Mouse (Mus musculus): ENCODE results near the gene Ispd. TPM values are rescaled to one million over a fixed set of nuclear protein-coding genes. Genes with fewer than 3 reads are reported as not detected.

The Ispd gene
- polyA plus RNA-seq, 1 experiment from 2014 or later = 16.4 TPM

- no peak for ATAC-seq (ENCODE audit: borderline replicate concordance, extremely low read depth, low FRiP score, low TSS enrichment)
- H3K4me1 ChIP-seq = no peaks in the 10 kb centered on the region
- no peak overlapping the region for H3K4me3 ChIP-seq
- no peak overlapping the region for H3K9ac ChIP-seq
- no peaks in the 10 kb centered on the region for H3K27me3 ChIP-seq
- no peak overlapping the region for H3K27ac ChIP-seq
- no peaks in the 10 kb centered on the region for H3K36me3 ChIP-seq
- WGBS = 89% methylated on average over 4 of the region's 4 CpGs
- H3K9me3 ChIP-seq = no peaks in the 10 kb centered on the region
- H3K4me2 ChIP-seq = no peak overlapping the region
Observed at GRCm38 (mm10) chr12:36678220-36678619, 297.0 kb downstream of the Ispd start.

GRCm38 (mm10) chr12:36680883-36681505, 299.7 kb downstream of the Ispd start:
- WGBS = 87% methylated on average over 2 of the region's 2 CpGs
- Histone ChIP-seq H3K27me3 (no peaks in the 10 kb centered on the region), H3K4me3 (no peak overlapping the region), H3K9me3 (no peaks in the 10 kb centered on the region), H3K4me2 (no peak overlapping the region), H3K36me3 (no peaks in the 10 kb centered on the region), H3K27ac (no peak overlapping the region), H3K9ac (no peak overlapping the region), H3K4me1 (no peaks in the 10 kb centered on the region)
- no peak for ATAC-seq (ENCODE audit: borderline replicate concordance, extremely low read depth, low FRiP score, low TSS enrichment)

- H3K9ac ChIP-seq = no peak overlapping the region
- ATAC-seq (ENCODE audit: borderline replicate concordance, extremely low read depth, low FRiP score, low TSS enrichment) = no peak
- no peak overlapping the region for H3K27ac ChIP-seq
- no peaks in the 10 kb centered on the region for H3K36me3 ChIP-seq
- H3K4me1 ChIP-seq = no peaks in the 10 kb centered on the region
- no peak overlapping the region for H3K4me2 ChIP-seq
- H3K4me3 ChIP-seq = no peak overlapping the region
- no peaks in the 10 kb centered on the region for H3K9me3 ChIP-seq
- H3K27me3 ChIP-seq = no peaks in the 10 kb centered on the region
- WGBS = 79% methylated on average over 6 of the region's 6 CpGs
Observed at GRCm38 (mm10) chr12:36681779-36682178, 300.5 kb downstream of the Ispd start.

DNA sequence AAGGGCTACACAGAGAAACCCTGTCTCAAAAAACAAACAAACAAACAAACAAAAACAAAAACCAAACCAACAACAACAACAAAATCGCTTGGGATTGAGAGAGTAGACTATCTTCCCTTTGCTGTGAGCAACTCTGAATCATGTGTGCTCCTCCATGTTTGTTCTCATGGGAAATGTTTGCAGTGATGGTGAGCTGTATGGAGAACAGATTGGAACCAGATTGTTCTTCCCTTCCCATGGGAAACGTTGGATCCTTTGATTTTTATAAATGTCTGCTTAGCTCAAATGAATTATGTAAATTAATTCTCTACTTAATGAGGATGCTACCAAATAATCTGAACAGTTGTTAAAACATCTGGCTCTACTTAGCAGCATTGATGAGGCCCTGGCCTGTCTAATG, 312.8 kb downstream of the Ispd start:
- Histone ChIP-seq H3K9me3 (no peaks in the 10 kb centered on the region), H3K36me3 (no peaks in the 10 kb centered on the region), H3K4me2 (no peak overlapping the region), H3K27me3 (no peaks in the 10 kb centered on the region), H3K4me3 (no peak overlapping the region), H3K27ac (no peak overlapping the region), H3K4me1 (peaks cover 4% of the 10 kb centered on the region; the same call in 1 of the 2 replicates), H3K9ac (no peak overlapping the region)
- WGBS = 78% methylated on average over 2 of the region's 2 CpGs
- no peak for ATAC-seq (ENCODE audit: borderline replicate concordance, extremely low read depth, low FRiP score, low TSS enrichment)

GRCm38 (mm10) chr12:36704380-36704779, 323.1 kb downstream of the Ispd start:
- ATAC-seq (ENCODE audit: borderline replicate concordance, extremely low read depth, low FRiP score, low TSS enrichment) = no peak
- 49% methylated on average over 1 of the region's 1 CpGs for WGBS

DNA sequence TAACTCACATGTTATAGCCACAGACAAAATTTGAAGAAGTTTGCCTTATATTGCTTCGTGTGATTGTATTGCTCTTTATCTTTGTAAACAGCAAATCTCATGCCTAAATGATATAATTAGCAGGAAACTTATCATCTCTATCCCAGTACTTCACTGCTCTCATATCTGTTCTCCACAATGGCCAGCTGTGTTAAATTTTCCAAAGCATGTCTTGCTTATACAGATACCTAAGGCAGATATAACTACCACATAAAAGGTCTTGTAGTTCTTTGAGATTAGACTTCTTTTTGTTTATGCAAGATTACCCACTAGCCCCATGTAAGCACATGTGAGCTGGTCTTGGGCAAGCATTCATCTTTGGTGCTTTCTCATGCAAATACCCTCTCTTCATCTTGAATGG, 327.6 kb downstream of the Ispd start:
- H3K9ac ChIP-seq = no peak overlapping the region
- H3K27ac ChIP-seq = no peak overlapping the region
- H3K4me2 ChIP-seq = no peak overlapping the region
- H3K4me3 ChIP-seq = no peak overlapping the region
- ATAC-seq (ENCODE audit: borderline replicate concordance, extremely low read depth, low FRiP score, low TSS enrichment) = no peak
- no peaks in the 10 kb centered on the region for H3K9me3 ChIP-seq
- H3K4me1 ChIP-seq = peaks cover 2% of the 10 kb centered on the region
- H3K36me3 ChIP-seq = no peaks in the 10 kb centered on the region
- 49% methylated on average over 1 of the region's 1 CpGs for WGBS
- H3K27me3 ChIP-seq = no peaks in the 10 kb centered on the region

More at GRCm38 (mm10) chr12:36704380-36704779, 323.1 kb downstream of the Ispd start:
- Histone ChIP-seq H3K4me3 (no peak overlapping the region), H3K36me3 (no peaks in the 10 kb centered on the region), H3K9me3 (no peaks in the 10 kb centered on the region), H3K4me1 (no peaks in the 10 kb centered on the region), H3K4me2 (no peak overlapping the region), H3K27me3 (no peaks in the 10 kb centered on the region), H3K9ac (no peak overlapping the region), H3K27ac (no peak overlapping the region)

DNA sequence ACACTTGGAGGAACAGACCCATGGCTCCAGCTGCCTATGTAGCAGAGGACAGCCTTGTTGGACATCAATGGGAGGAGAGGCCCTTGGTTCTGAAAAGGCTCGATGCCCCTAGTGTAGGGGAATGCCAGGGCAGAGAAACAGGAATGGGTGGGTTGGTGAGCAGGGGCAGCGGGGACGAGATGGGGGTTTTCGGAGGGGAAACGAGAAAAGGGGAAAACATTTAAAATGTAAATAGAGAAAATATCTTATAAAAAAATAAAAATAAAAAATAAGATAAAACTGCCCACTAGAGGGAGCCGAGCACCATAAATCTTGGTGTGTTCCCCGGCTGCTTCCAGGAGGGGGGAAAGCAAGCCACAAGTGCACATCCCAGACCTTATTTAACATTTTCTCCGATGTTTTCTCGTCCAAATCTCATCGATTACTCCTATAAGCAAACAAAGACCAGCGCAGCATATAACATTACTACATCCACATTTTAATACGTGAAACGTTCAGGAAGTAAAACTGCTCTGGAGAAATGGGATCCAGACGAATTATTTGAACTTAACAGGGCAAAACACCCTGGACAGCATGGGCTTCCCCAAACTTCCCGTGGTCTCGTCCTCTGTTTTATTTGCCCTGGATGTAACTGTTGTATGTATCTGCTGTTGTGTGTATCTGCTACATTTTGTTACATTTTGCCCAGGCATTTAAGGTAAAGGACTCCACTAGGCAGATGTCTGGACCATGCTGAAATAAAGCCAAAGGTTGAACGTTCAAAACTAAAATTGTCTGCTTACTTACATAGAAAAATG, 332.8 kb downstream of the Ispd start:
- WGBS = 12% methylated on average over 17 of the region's 17 CpGs
- peak; percentile 60; the same call in 1 of the 2 replicates for ATAC-seq (ENCODE audit: borderline replicate concordance, extremely low read depth, low FRiP score, low TSS enrichment)

GRCm38 (mm10) chr12:36717526-36717925, 336.3 kb downstream of the Ispd start:
- no peaks in the 10 kb centered on the region for H3K27me3 ChIP-seq
- no peaks in the 10 kb centered on the region for H3K9me3 ChIP-seq
- 28% methylated on average over 5 of the region's 5 CpGs for WGBS
- peaks cover 20% of the 10 kb centered on the region for H3K4me1 ChIP-seq
- H3K9ac ChIP-seq = no peak overlapping the region
- no peak overlapping the region for H3K4me2 ChIP-seq
- ATAC-seq (ENCODE audit: borderline replicate concordance, extremely low read depth, low FRiP score, low TSS enrichment) = no peak
- peak overlapping the region; percentile 67 for H3K27ac ChIP-seq
- H3K36me3 ChIP-seq = no peaks in the 10 kb centered on the region
- no peak overlapping the region for H3K4me3 ChIP-seq

More for the DNA sequence above, 332.8 kb downstream of the Ispd start:
- no peaks in the 10 kb centered on the region for H3K9me3 ChIP-seq
- peak overlapping the region; percentile 50 for H3K4me2 ChIP-seq
- H3K9ac ChIP-seq = no peak overlapping the region
- no peaks in the 10 kb centered on the region for H3K36me3 ChIP-seq
- H3K27ac ChIP-seq = no peak overlapping the region
- no peaks in the 10 kb centered on the region for H3K27me3 ChIP-seq
- peak overlapping the region; percentile 24; the same call in 1 of the 2 replicates for H3K4me3 ChIP-seq
- H3K4me1 ChIP-seq = peaks cover 19% of the 10 kb centered on the region

DNA sequence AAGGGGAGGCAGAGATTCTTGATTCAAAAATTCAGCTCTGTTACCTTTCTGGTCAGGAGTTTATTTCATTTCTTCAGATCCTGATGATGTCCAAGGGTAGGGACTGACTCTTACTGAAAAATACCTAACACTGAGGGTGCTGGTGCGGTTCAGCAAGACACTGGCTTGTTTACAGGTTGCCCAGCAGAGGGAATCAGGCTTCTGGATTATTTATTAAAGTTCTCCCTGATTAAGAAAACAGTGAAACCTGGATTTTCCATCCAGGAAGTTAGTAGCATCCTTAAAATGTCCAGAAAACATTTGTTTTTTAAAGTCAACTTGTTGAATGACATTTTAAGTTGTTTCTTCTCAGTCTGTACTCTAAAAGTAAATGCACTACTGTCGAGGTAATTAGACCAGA, 337.2 kb downstream of the Ispd start:
- H3K4me2 ChIP-seq = no peak overlapping the region
- no peaks in the 10 kb centered on the region for H3K36me3 ChIP-seq
- peak overlapping the region; percentile 67 for H3K27ac ChIP-seq
- 64% methylated on average over 2 of the region's 2 CpGs for WGBS
- no peaks in the 10 kb centered on the region for H3K9me3 ChIP-seq
- peaks cover 28% of the 10 kb centered on the region for H3K4me1 ChIP-seq
- no peak overlapping the region for H3K4me3 ChIP-seq
- no peak overlapping the region for H3K9ac ChIP-seq
- ATAC-seq (ENCODE audit: borderline replicate concordance, extremely low read depth, low FRiP score, low TSS enrichment) = no peak
- no peaks in the 10 kb centered on the region for H3K27me3 ChIP-seq

- WGBS = 43% methylated on average over 3 of the region's 3 CpGs
- Histone ChIP-seq H3K4me3 (no peak overlapping the region), H3K9me3 (no peaks in the 10 kb centered on the region), H3K9ac (no peak overlapping the region), H3K4me1 (peaks cover 25% of the 10 kb centered on the region; the same call in 1 of the 2 replicates), H3K27me3 (no peaks in the 10 kb centered on the region), H3K36me3 (no peaks in the 10 kb centered on the region), H3K4me2 (no peak overlapping the region), H3K27ac (no peak overlapping the region)
- ATAC-seq (ENCODE audit: borderline replicate concordance, extremely low read depth, low FRiP score, low TSS enrichment) = peak; percentile 71; the same call in 1 of the 2 replicates
Observed at GRCm38 (mm10) chr12:36719074-36719473, 337.8 kb downstream of the Ispd start.

DNA sequence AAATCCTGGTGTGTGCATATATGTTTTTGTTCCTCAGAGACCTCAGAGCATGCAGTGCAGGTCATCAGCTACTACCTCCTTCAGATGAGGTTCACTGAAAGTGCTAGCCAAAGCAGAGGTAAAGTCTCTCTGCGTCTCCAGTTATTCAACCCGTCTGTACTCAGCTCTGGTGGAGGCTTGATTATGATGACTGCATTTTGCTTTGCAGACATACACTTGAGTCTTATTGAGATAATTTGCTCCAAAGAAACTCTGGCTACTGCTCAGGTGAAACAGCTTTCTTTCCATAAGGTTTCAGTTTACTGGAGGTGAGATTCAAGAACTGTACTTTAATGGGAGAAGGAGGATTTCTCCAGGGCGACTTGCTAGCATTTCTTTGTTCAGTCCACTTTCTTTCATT, 339.5 kb downstream of the Ispd start:
- peaks cover 20% of the 10 kb centered on the region; the same call in 1 of the 2 replicates for H3K4me1 ChIP-seq
- no peaks in the 10 kb centered on the region for H3K27me3 ChIP-seq
- H3K27ac ChIP-seq = peak overlapping the region; percentile 46
- H3K4me2 ChIP-seq = no peak overlapping the region
- no peaks in the 10 kb centered on the region for H3K36me3 ChIP-seq
- ATAC-seq (ENCODE audit: borderline replicate concordance, extremely low read depth, low FRiP score, low TSS enrichment) = no peak
- H3K4me3 ChIP-seq = no peak overlapping the region
- no peaks in the 10 kb centered on the region for H3K9me3 ChIP-seq
- H3K9ac ChIP-seq = no peak overlapping the region
- 68% methylated on average over 3 of the region's 3 CpGs for WGBS

- Histone ChIP-seq H3K9ac (no peak overlapping the region), H3K4me3 (no peak overlapping the region), H3K36me3 (no peaks in the 10 kb centered on the region), H3K27ac (peak overlapping the region; percentile 46), H3K4me2 (no peak overlapping the region), H3K27me3 (no peaks in the 10 kb centered on the region), H3K9me3 (no peaks in the 10 kb centered on the region), H3K4me1 (peaks cover 20% of the 10 kb centered on the region; the same call in 1 of the 2 replicates)
- 46% methylated on average over 6 of the region's 6 CpGs for WGBS
- no peak for ATAC-seq (ENCODE audit: borderline replicate concordance, extremely low read depth, low FRiP score, low TSS enrichment)
Observed at GRCm38 (mm10) chr12:36721223-36721622, 340.0 kb downstream of the Ispd start.
